Mouse (Mus musculus): Measurements from ENCODE around the gene Spata2. TPM values are rescaled to one million over a fixed set of nuclear protein-coding genes. Genes with fewer than 3 reads are reported as not detected.

Gene Spata2
- polyA plus RNA-seq, 1 experiment from 2014 or later = 14.5 TPM

DNA sequence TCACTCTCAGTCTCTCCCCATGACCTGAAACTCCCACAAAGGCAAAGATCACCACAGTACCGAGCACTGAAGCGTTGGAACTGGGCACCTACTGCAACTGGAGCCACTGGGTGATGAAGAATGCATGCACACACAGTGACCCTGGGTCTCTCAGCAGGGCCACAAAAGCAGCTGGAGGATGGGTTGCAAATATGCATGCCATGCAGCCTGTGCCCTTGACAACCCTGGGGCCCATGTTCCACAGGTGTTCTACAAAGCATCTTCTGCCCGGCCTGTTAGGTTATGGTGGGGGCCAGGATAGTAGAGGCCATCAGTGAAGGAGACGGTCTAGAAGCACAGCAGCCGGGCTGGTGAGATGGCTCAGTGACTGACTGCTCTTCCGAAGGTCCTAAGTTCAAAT is 5.1 kb downstream of the Spata2 start:
- WGBS = 94% methylated on average over 6 of the region's 6 CpGs
- H3K9me3 ChIP-seq = no peaks in the 10 kb centered on the region
- no peaks in the 10 kb centered on the region for H3K27me3 ChIP-seq
- H3K9ac ChIP-seq = no peak overlapping the region
- no peak overlapping the region for H3K4me2 ChIP-seq (replicated peaks)
- no peak overlapping the region for H3K27ac ChIP-seq
- no peak overlapping the region for H3K4me3 ChIP-seq
- ATAC-seq (ENCODE audit: low FRiP score, low read depth) = no peak
- peaks cover 55% of the 10 kb centered on the region for H3K36me3 ChIP-seq
- peaks cover 22% of the 10 kb centered on the region for H3K4me1 ChIP-seq

DNA sequence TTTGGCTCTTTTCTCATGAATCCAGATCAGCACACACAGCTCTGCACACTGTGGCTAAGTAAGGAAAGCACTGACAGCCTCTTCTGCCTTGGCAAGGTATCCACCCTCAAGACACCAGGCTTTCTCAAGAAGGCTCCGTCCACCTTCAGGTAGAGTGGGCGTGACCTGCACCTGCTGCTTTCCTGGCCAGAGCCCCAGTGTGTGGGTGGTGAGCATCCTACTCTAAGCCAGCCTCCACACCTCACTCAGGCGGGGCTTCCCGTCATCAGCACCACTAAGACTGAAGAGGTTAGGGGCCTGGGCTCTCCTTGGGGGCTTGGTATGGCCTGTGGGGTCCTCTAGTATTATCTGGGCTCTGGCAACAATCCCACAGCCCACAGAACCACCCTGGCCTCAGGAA is 6.1 kb downstream of the Spata2 start:
- Histone ChIP-seq H3K36me3 (peaks cover 60% of the 10 kb centered on the region), H3K4me1 (peaks cover 16% of the 10 kb centered on the region), H3K9me3 (no peaks in the 10 kb centered on the region), H3K27me3 (no peaks in the 10 kb centered on the region), H3K4me3 (no peak overlapping the region), H3K27ac (no peak overlapping the region), H3K9ac (no peak overlapping the region), H3K4me2 (replicated peaks) (no peak overlapping the region)
- 87% methylated on average over 4 of the region's 4 CpGs for WGBS
- ATAC-seq (ENCODE audit: low FRiP score, low read depth) = no peak

DNA sequence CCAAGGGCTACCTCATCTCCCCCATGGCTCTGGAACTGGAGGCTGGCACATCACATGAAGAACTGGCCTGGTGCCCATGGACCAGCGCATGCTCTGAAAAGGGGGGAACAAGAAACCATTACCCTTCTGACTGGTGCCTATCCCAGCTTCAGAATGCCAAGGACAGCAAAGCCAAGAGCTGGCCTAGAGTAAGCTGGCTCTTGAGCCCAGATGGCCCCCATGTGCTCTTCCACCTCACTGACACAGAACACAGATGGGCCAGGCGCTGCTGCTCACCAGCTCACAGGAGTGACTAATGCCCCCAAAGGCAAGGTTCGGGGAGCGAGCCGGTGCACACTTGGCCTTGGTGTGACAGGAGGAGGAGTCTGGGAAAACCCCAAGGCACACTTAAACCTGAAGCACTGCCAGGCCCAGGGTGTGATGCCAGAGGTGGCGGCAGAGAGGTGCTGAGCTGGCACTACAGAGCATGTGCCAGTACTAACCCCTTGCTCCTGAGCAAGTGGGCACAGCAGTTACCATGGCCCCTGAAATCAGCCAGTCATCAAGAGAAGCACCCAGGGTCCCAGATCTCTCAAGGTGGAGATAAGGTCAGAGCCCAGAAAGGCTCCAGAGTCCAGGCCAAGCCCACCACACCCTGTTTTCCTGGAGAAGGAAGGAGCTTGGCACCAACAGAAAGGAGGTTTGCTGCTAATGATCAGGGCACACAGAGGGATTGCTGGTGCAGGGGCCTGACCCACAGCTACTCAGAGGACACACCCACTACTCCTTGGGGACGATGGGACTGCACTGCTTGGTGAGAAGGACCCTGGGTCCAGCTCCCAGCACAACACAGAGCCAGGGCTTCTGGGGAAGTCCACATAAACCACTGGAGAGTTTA is 6.9 kb downstream of the Spata2 start:
- Histone ChIP-seq H3K27me3 (no peaks in the 10 kb centered on the region), H3K4me3 (no peak overlapping the region), H3K9ac (no peak overlapping the region), H3K4me1 (peaks cover 7% of the 10 kb centered on the region), H3K9me3 (no peaks in the 10 kb centered on the region), H3K4me2 (replicated peaks) (no peak overlapping the region), H3K36me3 (peaks cover 65% of the 10 kb centered on the region), H3K27ac (no peak overlapping the region)
- 84% methylated on average over 7 of the region's 7 CpGs for WGBS
- ATAC-seq (ENCODE audit: low FRiP score, low read depth) = no peak

DNA sequence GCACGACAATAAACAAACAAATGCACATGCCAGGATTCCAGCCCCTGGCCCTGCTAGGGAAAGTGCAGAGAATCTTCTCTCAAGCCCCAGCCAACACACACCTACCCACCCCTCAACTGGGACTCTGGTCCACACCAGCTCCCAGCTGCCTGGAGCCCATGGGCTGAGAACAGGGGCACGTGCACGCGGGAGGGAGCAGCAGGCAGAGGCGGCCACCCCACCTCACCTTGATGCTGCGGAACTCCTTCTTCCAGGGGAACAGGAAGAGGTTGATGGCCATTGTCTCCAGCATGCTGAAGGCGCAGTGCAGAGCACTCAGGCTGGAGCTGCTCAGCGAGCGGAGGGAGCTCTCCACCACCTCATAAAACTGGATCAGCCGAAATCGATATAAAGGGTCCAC is 7.8 kb downstream of the Spata2 start:
- 90% methylated on average over 11 of the region's 11 CpGs for WGBS
- Histone ChIP-seq H3K9me3 (no peaks in the 10 kb centered on the region), H3K4me3 (no peak overlapping the region), H3K4me1 (no peaks in the 10 kb centered on the region), H3K36me3 (peaks cover 71% of the 10 kb centered on the region), H3K27ac (no peak overlapping the region), H3K27me3 (no peaks in the 10 kb centered on the region), H3K4me2 (replicated peaks) (no peak overlapping the region), H3K9ac (no peak overlapping the region)
- ATAC-seq (ENCODE audit: low FRiP score, low read depth) = no peak

DNA sequence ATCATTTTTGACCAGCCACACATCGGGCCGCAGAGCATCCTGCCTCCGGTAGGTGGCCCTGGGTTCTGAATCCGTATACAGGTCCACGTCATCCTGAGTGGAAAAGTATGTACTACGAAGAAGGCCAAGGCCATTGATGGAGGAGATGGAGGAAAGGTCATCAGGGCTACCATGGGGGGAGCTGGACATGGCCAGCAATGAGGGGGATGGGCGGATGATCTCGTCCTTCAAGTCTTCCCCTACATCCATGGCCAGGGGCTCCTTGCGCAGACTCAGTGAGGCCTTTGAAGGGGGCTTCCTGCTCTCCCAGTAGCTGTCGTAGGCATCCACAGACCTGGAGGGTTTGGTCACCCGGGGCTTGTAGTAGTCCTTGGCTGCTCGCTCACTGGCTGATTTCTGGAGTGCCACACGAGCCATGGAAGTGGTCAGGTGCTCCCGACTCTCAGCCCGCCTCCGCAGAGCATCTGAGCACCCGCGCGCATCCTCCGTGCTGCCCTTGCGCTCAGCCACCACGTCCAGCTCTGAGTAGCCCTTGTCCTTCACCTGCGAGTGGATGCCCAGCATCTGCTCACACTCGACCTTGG is 8.8 kb downstream of the Spata2 start:
- H3K9me3 ChIP-seq = no peaks in the 10 kb centered on the region
- 94% methylated on average over 24 of the region's 24 CpGs for WGBS
- no peak overlapping the region for H3K27ac ChIP-seq
- H3K4me1 ChIP-seq = no peaks in the 10 kb centered on the region
- peaks cover 74% of the 10 kb centered on the region for H3K36me3 ChIP-seq
- no peaks in the 10 kb centered on the region for H3K27me3 ChIP-seq
- ATAC-seq (ENCODE audit: low FRiP score, low read depth) = no peak
- no peak overlapping the region for H3K4me3 ChIP-seq
- no peak overlapping the region for H3K4me2 ChIP-seq (replicated peaks)
- H3K9ac ChIP-seq = no peak overlapping the region

DNA sequence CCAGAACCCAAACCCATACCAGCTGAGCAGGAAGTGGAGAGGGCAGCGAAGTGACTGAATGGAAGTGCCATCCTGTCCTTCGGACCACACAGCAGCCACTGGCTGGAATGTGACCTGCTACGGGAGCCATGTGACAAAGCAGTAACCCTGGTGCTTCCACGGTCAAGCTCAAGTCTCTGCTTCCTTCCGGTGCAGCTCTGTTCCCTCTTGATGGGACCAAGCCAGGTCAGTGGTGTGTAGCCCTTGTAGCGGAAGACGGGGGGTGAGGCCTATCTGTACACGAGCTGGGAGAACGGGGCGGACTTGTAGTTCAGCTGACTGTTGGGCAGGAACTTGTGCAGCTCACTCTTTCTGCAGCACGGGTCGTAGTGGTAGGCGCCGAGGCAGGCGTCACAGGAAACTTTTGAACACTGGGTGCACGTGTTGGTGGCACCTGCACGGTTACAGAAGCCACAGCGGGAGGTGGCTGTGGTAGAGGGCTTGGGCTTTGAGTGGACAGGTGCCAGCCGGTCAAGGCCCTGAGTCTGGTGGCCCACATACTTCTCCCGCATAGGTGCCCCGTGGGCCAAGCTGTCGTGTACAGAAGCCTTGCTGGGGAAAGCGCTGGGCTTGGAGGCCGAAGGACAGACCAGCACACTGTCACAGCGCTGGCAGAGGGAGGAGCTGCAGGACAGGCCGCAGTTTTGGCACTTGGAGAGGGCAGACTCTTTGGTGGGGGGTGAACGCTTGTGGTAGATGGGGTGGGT is 9.4 kb downstream of the Spata2 start:
- ATAC-seq (ENCODE audit: low FRiP score, low read depth) = no peak
- H3K27me3 ChIP-seq = no peaks in the 10 kb centered on the region
- H3K36me3 ChIP-seq = peaks cover 69% of the 10 kb centered on the region
- H3K9me3 ChIP-seq = no peaks in the 10 kb centered on the region
- H3K4me2 ChIP-seq (replicated peaks) = no peak overlapping the region
- no peak overlapping the region for H3K27ac ChIP-seq
- H3K4me3 ChIP-seq = no peak overlapping the region
- 93% methylated on average over 27 of the region's 27 CpGs for WGBS
- H3K4me1 ChIP-seq = no peaks in the 10 kb centered on the region
- no peak overlapping the region for H3K9ac ChIP-seq

DNA sequence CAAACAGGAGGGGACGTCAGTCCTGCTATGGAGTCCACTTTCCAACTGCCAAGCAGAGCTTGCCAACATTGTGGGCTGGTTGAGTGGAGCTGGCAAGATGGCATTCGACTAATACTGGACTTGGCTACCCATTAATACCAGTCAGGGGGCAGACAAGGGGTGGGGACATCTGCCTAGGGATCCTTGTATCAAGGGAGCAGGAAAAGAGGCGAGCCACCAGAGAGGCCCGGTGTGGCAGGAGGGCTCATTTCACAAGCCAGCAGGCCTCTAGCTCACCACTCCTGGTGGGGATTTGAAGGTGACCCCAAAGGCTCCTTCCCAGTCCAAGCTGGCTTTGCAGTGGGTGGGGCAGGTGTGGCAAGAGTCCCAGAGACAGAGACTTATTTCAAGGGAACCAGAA is 10.0 kb downstream of the Spata2 start:
- WGBS = 93% methylated on average over 4 of the region's 4 CpGs
- ATAC-seq (ENCODE audit: low FRiP score, low read depth) = no peak
- Histone ChIP-seq H3K27ac (no peak overlapping the region), H3K27me3 (no peaks in the 10 kb centered on the region), H3K4me1 (no peaks in the 10 kb centered on the region), H3K9ac (no peak overlapping the region), H3K9me3 (no peaks in the 10 kb centered on the region), H3K4me3 (no peak overlapping the region), H3K4me2 (replicated peaks) (no peak overlapping the region), H3K36me3 (peaks cover 68% of the 10 kb centered on the region)

DNA sequence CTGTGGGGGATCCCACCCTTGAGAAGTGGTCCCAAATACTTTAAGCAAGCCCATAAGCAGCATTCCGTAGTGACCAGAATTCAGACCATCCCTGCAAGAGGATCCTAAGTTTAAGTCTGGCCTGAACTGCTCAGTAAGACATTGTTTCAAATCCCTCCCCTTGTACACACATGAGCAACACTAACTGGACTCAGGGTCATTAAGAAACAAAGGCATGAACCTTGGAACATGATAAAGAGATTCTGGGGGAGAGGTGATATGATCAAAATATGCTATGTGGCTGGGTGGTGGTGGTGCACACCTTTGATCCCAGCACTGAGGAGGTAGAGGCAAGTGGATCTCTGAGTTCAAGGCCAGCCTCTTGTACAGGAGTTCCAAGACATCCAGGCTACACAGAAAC is 13.2 kb downstream of the Spata2 start:
- Histone ChIP-seq H3K4me2 (replicated peaks) (no peak overlapping the region), H3K27ac (no peak overlapping the region), H3K9me3 (no peaks in the 10 kb centered on the region), H3K4me3 (no peak overlapping the region), H3K36me3 (peaks cover 56% of the 10 kb centered on the region), H3K4me1 (peaks cover 17% of the 10 kb centered on the region), H3K27me3 (no peaks in the 10 kb centered on the region), H3K9ac (no peak overlapping the region)
- WGBS = 95% methylated on average over 1 of the region's 1 CpGs
- no peak for ATAC-seq (ENCODE audit: low FRiP score, low read depth)

DNA sequence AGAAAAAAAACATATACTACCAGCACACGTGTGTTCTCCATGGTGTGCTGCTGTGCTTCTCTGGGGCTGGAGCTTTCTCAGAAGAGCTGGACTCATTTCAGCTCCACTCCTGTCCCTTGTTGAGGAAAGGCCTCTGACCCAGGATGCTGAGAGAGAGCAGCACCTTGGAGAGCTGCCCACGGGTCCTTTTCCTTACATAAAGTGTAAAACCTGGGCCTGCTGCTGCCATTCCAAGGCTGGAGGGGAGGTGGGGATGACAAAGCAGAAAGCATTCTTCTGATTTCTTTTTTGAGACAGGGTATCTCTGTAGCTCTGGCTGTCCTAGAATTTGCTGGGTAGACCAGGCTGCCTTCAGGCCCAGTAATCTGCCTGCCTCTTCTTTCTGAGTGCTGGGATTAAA is 14.6 kb downstream of the Spata2 start:
- no peaks in the 10 kb centered on the region for H3K27me3 ChIP-seq
- peaks cover 17% of the 10 kb centered on the region for H3K4me1 ChIP-seq
- 48% methylated on average over 2 of the region's 2 CpGs for WGBS
- H3K36me3 ChIP-seq = peaks cover 56% of the 10 kb centered on the region
- H3K4me3 ChIP-seq = no peak overlapping the region
- no peak overlapping the region for H3K4me2 ChIP-seq (replicated peaks)
- H3K27ac ChIP-seq = no peak overlapping the region; the same call in 1 of the 2 replicates
- H3K9ac ChIP-seq = no peak overlapping the region
- ATAC-seq (ENCODE audit: low FRiP score, low read depth) = no peak
- no peaks in the 10 kb centered on the region for H3K9me3 ChIP-seq

DNA sequence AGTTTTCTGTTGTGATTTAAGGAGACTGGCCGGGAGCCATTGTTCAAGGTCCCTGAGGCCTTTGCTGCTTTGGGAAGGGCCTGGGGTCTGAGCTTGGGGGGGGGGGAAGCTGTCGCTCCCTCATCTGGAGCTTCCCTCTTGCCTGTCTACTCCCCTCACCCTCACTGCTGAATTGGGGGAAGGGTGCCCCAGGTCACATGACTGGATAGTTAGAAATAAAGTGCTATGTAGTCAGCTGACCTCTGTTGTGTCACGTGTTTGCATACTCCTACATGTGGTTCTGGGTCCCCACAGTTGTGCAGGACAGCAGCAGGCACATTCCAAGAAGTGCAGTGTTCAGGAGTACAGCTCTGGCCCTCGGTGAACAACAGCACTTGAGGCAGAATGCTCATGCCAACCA is 15.9 kb downstream of the Spata2 start:
- H3K36me3 ChIP-seq = peaks cover 59% of the 10 kb centered on the region
- no peak overlapping the region for H3K4me2 ChIP-seq (replicated peaks)
- H3K9ac ChIP-seq = no peak overlapping the region
- peak overlapping the region; percentile 61; the same call in 1 of the 2 replicates for H3K27ac ChIP-seq
- peaks cover 17% of the 10 kb centered on the region for H3K4me1 ChIP-seq
- H3K27me3 ChIP-seq = no peaks in the 10 kb centered on the region
- 81% methylated on average over 4 of the region's 4 CpGs for WGBS
- H3K4me3 ChIP-seq = no peak overlapping the region
- H3K9me3 ChIP-seq = no peaks in the 10 kb centered on the region
- no peak for ATAC-seq (ENCODE audit: low FRiP score, low read depth)

DNA sequence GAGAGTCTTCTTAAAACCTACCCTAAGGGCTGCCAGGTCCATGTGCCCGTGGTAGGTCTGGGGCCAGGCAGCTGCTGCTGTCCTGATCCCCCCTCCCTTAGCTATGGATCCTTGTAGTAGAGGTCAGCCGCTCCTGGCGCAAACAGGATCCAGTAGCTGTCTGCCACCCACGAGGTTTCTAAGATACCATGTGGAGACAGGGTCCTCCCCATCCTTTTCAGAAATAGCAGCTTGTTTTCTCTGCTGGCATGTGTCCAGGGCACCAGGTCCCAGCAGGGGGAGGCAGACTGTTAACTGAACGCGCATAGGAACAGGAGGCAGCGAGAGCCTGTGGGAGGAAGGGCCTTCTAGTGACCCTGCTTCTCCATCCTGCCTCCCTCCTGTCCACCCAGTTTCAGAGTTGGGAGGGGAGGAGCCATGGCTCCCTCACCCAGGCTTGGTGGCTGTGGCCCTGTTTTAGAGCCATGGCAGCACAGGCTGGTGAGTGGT is 16.4 kb downstream of the Spata2 start:
- ATAC-seq (ENCODE audit: low FRiP score, low read depth) = peak; percentile 39; the same call in 1 of the 2 replicates
- no peak overlapping the region for H3K4me2 ChIP-seq (replicated peaks)
- H3K9me3 ChIP-seq = no peaks in the 10 kb centered on the region
- H3K9ac ChIP-seq = no peak overlapping the region
- H3K4me1 ChIP-seq = peaks cover 17% of the 10 kb centered on the region
- no peak overlapping the region for H3K4me3 ChIP-seq
- H3K27ac ChIP-seq = peak overlapping the region; percentile 61; the same call in 1 of the 2 replicates
- H3K27me3 ChIP-seq = no peaks in the 10 kb centered on the region
- 26% methylated on average over 7 of the region's 7 CpGs for WGBS
- H3K36me3 ChIP-seq = peaks cover 64% of the 10 kb centered on the region

DNA sequence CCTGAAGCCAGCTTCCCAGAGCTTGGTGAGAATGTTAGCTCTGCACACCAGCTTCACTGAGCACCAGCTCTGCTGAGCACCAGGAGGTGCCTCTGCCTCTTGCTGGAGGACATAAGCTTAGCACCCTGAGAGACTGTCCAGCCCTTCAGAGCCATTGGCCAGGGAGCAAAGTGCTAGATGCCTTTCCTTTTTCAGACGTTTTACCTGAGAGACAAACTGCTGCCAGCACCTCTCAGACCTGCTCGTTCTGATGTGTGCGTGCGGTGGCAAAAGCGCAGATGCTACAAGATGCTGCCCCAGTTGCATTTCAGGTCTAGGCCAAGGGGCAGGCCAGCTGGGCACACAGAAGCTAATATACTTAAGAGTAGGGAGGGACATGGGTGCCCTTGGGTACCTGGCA is 17.1 kb downstream of the Spata2 start:
- Histone ChIP-seq H3K27ac (peak overlapping the region; percentile 61; the same call in 1 of the 2 replicates), H3K4me1 (peaks cover 17% of the 10 kb centered on the region), H3K36me3 (peaks cover 64% of the 10 kb centered on the region), H3K9ac (no peak overlapping the region), H3K4me3 (no peak overlapping the region), H3K4me2 (replicated peaks) (no peak overlapping the region), H3K9me3 (no peaks in the 10 kb centered on the region), H3K27me3 (no peaks in the 10 kb centered on the region)
- WGBS = 79% methylated on average over 5 of the region's 5 CpGs
- no peak for ATAC-seq (ENCODE audit: low FRiP score, low read depth)
